Mouse (Mus musculus): ENCODE measurements around the gene Cep170. TPM values are rescaled to one million over a fixed set of nuclear protein-coding genes. Genes with fewer than 3 reads are reported as not detected.

Cep170 gene
- polyA plus RNA-seq, 1 experiment from 2014 or later: 21.5 TPM

MicroRNA genes within 50 kb of the gene (microRNA counts, 519-probe panel; counts per million panel counts)
- 2,658 counts per million, percentile 59 among the panel's probes with 10 or more counts for microRNA mmu-miR-350

Small RNAs within 50 kb of the gene (microRNA-seq; reads per million reads assigned to microRNA genes)
- 263 reads per million, percentile 69 among the genes with 10 or more reads in this experiment for gene Mir350

Other genes starting within 250 kb of the Cep170 start
- 17.1 and 17.3 TPM in 2 replicates for gene Sdccag8, start 593 bp upstream of the Cep170 start, polyA plus RNA-seq (2015; fragmentation: Nextera tagmentation; extraction: Ambion mirVana)